ENCODE assay signal across 26 mouse cellular contexts in the genomic region with DNA sequence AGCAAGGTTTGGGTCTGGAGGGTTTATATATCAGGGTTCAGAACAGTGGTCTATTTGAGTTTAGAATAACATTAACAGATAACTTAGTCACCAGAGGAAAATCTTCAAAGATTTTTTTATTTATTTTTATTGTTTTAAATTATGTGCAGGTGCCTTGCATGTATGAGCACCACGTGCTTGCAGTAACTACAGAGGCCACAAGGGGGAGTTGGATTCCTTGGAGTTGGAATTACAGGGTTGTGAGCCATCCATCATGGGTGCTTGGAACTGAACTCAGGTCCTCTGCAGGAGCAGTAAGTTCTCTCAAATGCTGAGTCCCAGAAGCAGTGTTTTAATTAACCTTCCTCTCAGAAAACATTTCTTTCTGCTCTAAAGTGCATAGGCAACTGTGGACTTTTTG. TPM values are rescaled to one million over a fixed set of nuclear protein-coding genes. Genes with fewer than 3 reads are reported as not detected.
DNase-seq lines count a peak whose midpoint lies in the region; ATAC-seq and TF ChIP-seq lines count a peak whose summit lies in the region.
"Had no signal": no experiment of that assay in that cellular context is flagged by ENCODE, and none has a peak within 500 bp of the region (broad histone marks: within the 10 kb centered on the region; RNA-seq: fewer than 3 reads in every experiment).

No protein-coding gene starts in this region.

- DNase-seq in cerebellum, adult 2 months = no peak
- no peak for DNase-seq in cerebellum, adult 8-10 months
- no peak for DNase-seq in kidney, adult 2 months
- no peak for DNase-seq in kidney, adult 8-10 months
- DNase-seq in midbrain, postnatal 0 days (ENCODE audit: low spot score) = no peak
- no peak for DNase-seq in midbrain, embryonic 10.5 days (ENCODE audit: low spot score)
- no peak for DNase-seq in stomach, postnatal 0 days (ENCODE audit: low spot score)
- no peak for DNase-seq in embryo, embryonic 10 days (ENCODE audit: low spot score)
- DNase-seq: adrenal gland, postnatal 25 days; cerebellum, adult 9-10 months; kidney, adult 18-20 months; kidney, postnatal 36 days; layer of hippocampus, adult 9-11 months; lung, adult 18-20 months had no signal

- H3K27ac ChIP-seq in cerebellum, adult 2 months (ENCODE audit: insufficient read depth, low read length) = no peak overlapping the region
- no peak overlapping the region for H3K27ac ChIP-seq in kidney, adult 2 months (ENCODE audit: insufficient read depth, low read depth, low read length)
- H3K27ac ChIP-seq in midbrain, postnatal 0 days (ENCODE audit: low read depth, low read length) = no peak overlapping the region
- H3K27ac ChIP-seq in midbrain, embryonic 10.5 days (replicated peaks) = no peak overlapping the region
- no peak overlapping the region for H3K27ac ChIP-seq in stomach, postnatal 0 days (replicated peaks)
- H3K27ac ChIP-seq: embryonic facial prominence, embryonic 12.5 days; limb, embryonic 12.5 days had no signal

- no peak for TF ChIP-seq EP300 in stomach, postnatal 0 days (optimal IDR thresholded peaks at IDR 0.05)

- H3K4me1 ChIP-seq in cerebellum, adult 2 months (ENCODE audit: control insufficient read depth, insufficient read depth, low read length) = no peaks in the 10 kb centered on the region
- H3K4me1 ChIP-seq in kidney, adult 2 months (ENCODE audit: control insufficient read depth, insufficient read depth, low read length) = no peaks in the 10 kb centered on the region
- no peaks in the 10 kb centered on the region for H3K4me1 ChIP-seq in midbrain, postnatal 0 days (ENCODE audit: insufficient read depth, low read length)
- H3K4me1 ChIP-seq in midbrain, embryonic 10.5 days = no peaks in the 10 kb centered on the region; the same call in 1 of the 2 replicates
- H3K4me1 ChIP-seq in stomach, postnatal 0 days (replicated peaks; ENCODE audit: control insufficient read depth, insufficient read depth) = no peaks in the 10 kb centered on the region; the same call in 1 of the 2 replicates
- H3K4me1 ChIP-seq: embryonic facial prominence, embryonic 12.5 days; heart, embryonic 12.5 days; limb, embryonic 12.5 days had no signal

- no peaks in the 10 kb centered on the region for H3K36me3 ChIP-seq in kidney, adult 2 months (ENCODE audit: control insufficient read depth, insufficient read depth, low read length)
- no peaks in the 10 kb centered on the region for H3K36me3 ChIP-seq in midbrain, postnatal 0 days (ENCODE audit: insufficient read depth, low read length)
- peaks cover 18% of the 10 kb centered on the region for H3K36me3 ChIP-seq in midbrain, embryonic 10.5 days
- H3K36me3 ChIP-seq in stomach, postnatal 0 days (ENCODE audit: control insufficient read depth, insufficient read depth, low read length) = no peaks in the 10 kb centered on the region
- H3K36me3 ChIP-seq: embryonic facial prominence, embryonic 12.5 days; limb, embryonic 12.5 days had no signal

- no peak for ATAC-seq in midbrain, postnatal 0 days (ENCODE audit: low FRiP score)
- ATAC-seq in stomach, postnatal 0 days (ENCODE audit: low FRiP score, low TSS enrichment) = no peak
- ATAC-seq: activated CD4-positive, CD25-positive, alpha-beta regulatory T cell, adult 4 months; forebrain, embryonic 14.5 days; hindbrain, embryonic 16.5 days; midbrain, embryonic 16.5 days had no signal

- no peak overlapping the region for H3K4me2 ChIP-seq in midbrain, postnatal 0 days (ENCODE audit: low read depth, low read length, poor library complexity, severe bottlenecking)
- no peak overlapping the region for H3K4me2 ChIP-seq in stomach, postnatal 0 days (replicated peaks; ENCODE audit: low read depth)
- H3K4me2 ChIP-seq: embryonic facial prominence, embryonic 12.5 days; heart, embryonic 12.5 days; limb, embryonic 12.5 days had no signal

- H3K27me3 ChIP-seq in cerebellum, adult 2 months (ENCODE audit: control insufficient read depth, insufficient read depth, low read length) = no peaks in the 10 kb centered on the region
- H3K27me3 ChIP-seq in kidney, adult 2 months (replicated peaks; ENCODE audit: control insufficient read depth, insufficient read depth, low read length) = no peaks in the 10 kb centered on the region
- no peaks in the 10 kb centered on the region for H3K27me3 ChIP-seq in midbrain, postnatal 0 days (ENCODE audit: insufficient read depth, low read length)
- H3K27me3 ChIP-seq in midbrain, embryonic 10.5 days (ENCODE audit: low read depth, poor library complexity, severe bottlenecking) = no peaks in the 10 kb centered on the region
- no peaks in the 10 kb centered on the region for H3K27me3 ChIP-seq in stomach, postnatal 0 days (ENCODE audit: control insufficient read depth, insufficient read depth, low read length)
- H3K27me3 ChIP-seq: embryonic facial prominence, embryonic 12.5 days; heart, embryonic 12.5 days; limb, embryonic 12.5 days had no signal

- no peaks in the 10 kb centered on the region for H3K9me3 ChIP-seq in midbrain, postnatal 0 days (ENCODE audit: low read length)
- H3K9me3 ChIP-seq in midbrain, embryonic 10.5 days (replicated peaks) = peaks cover 11% of the 10 kb centered on the region
- no peaks in the 10 kb centered on the region for H3K9me3 ChIP-seq in stomach, postnatal 0 days (ENCODE audit: control insufficient read depth, low read length)

- no peak for TF ChIP-seq POLR2A in cerebellum, adult 2 months (IDR thresholded peaks at IDR 0.05; ENCODE audit: borderline replicate concordance, insufficient read depth, low read length)
- no peak for TF ChIP-seq POLR2A in kidney, adult 2 months (IDR thresholded peaks at IDR 0.05; ENCODE audit: low read depth, low read length)

- peak; percentile 17; the same call in 1 of the 2 replicates for TF ChIP-seq CTCF in cerebellum, adult 2 months (IDR thresholded peaks at IDR 0.05; ENCODE audit: borderline replicate concordance, insufficient read depth, low read depth, low read length)
- peak; percentile 23; the same call in 1 of the 2 replicates for TF ChIP-seq CTCF in kidney, adult 2 months (conservative IDR thresholded peaks at IDR 0.05; ENCODE audit: insufficient read depth, insufficient read length, low read depth, low read length)
- TF ChIP-seq CTCF in midbrain, postnatal 0 days (IDR thresholded peaks at IDR 0.05) = peak; percentile 24
- TF ChIP-seq CTCF in stomach, postnatal 0 days (IDR thresholded peaks at IDR 0.05; ENCODE audit: low read depth) = peak; percentile 35; the same call in 1 of the 2 replicates

- no peak overlapping the region for H3K4me3 ChIP-seq in cerebellum, adult 2 months (replicated peaks; ENCODE audit: insufficient read depth, low read depth, low read length)
- H3K4me3 ChIP-seq in kidney, adult 2 months (ENCODE audit: insufficient read depth, low read depth, low read length) = no peak overlapping the region
- H3K4me3 ChIP-seq in midbrain, postnatal 0 days (ENCODE audit: low read depth, low read length) = no peak overlapping the region
- no peak overlapping the region for H3K4me3 ChIP-seq in midbrain, embryonic 10.5 days
- no peak overlapping the region for H3K4me3 ChIP-seq in stomach, postnatal 0 days (ENCODE audit: low read depth, low read length)
- H3K4me3 ChIP-seq: embryonic facial prominence, embryonic 12.5 days; erythroblast, embryonic 14.5 days; heart, embryonic 12.5 days; limb, embryonic 12.5 days had no signal

- no peak overlapping the region for H3K9ac ChIP-seq in midbrain, postnatal 0 days (replicated peaks; ENCODE audit: low read length, poor library complexity, severe bottlenecking)
- H3K9ac ChIP-seq in stomach, postnatal 0 days (ENCODE audit: low read length) = no peak overlapping the region
- H3K9ac ChIP-seq: embryonic facial prominence, embryonic 12.5 days; heart, embryonic 12.5 days; limb, embryonic 12.5 days had no signal

- WGBS in cerebellum, adult 2 months = 81% methylated on average over 1 of the region's 1 CpGs
- WGBS in kidney, adult 2 months = 81% methylated on average over 1 of the region's 1 CpGs
- 90% methylated on average over 1 of the region's 1 CpGs for WGBS in midbrain, postnatal 0 days
- WGBS in midbrain, embryonic 10.5 days = 88% methylated on average over 1 of the region's 1 CpGs
- 76% methylated on average over 1 of the region's 1 CpGs for WGBS in stomach, postnatal 0 days

RNA-seq across cellular contexts. Expression of a gene that starts 54.5 kb away (rescaled TPM):
- 13.7 and 14.7 TPM in 2 replicates for polyA plus RNA-seq in cerebellum, adult 2 months (2012; rRNA removed)
- polyA plus RNA-seq in kidney, adult 2 months (2012; rRNA removed) = 2.7 and 3.7 TPM in 2 replicates
- total RNA-seq in midbrain, postnatal 0 days (2014; rRNA removed) = 11.1 and 16.0 TPM in 2 replicates
- polyA plus RNA-seq in midbrain, postnatal 0 days (2015; fragmentation: Nextera tagmentation; extraction: Ambion mirVana) = 6.0 and 11.9 TPM in 2 replicates
- polyA plus RNA-seq in midbrain, embryonic 10.5 days (2016; fragmentation: Nextera tagmentation; extraction: Ambion mirVana) = 6.5 and 10.3 TPM in 2 replicates
- polyA plus RNA-seq in stomach, postnatal 0 days (2015; fragmentation: Nextera tagmentation; extraction: Ambion mirVana) = 0.40 and 0.54 TPM in 2 replicates
- total RNA-seq: common myeloid progenitor, adult 5-6 weeks; hematopoietic stem cell, adult 5-6 weeks; megakaryocyte-erythroid progenitor cell, adult 5-6 weeks; neutrophil, adult 5-6 weeks had no signal
